In genomic region chr1:176212922-176213644, GRCm38 (mm10) we compare ENCODE assay signal across 9 mouse cellular contexts.
DNase-seq lines count a peak whose midpoint lies in the region; ATAC-seq and TF ChIP-seq lines count a peak whose summit lies in the region.
"Had no signal": no experiment of that assay in that cellular context is flagged by ENCODE, and none has a peak within 500 bp of the region (broad histone marks: within the 10 kb centered on the region; RNA-seq: fewer than 3 reads in every experiment).

No protein-coding gene starts in this region.

- peak; percentile 55 for DNase-seq in cerebellum, adult 9-10 months
- DNase-seq in cerebellum, postnatal 4 days (ENCODE audit: low spot score in 2 of 2) = no peak
- DNase-seq in kidney, postnatal 0 days (ENCODE audit: low spot score) = no peak
- no peak for DNase-seq in kidney, postnatal 4 days
- DNase-seq in midbrain, postnatal 0 days (ENCODE audit: low spot score) = no peak
- no peak for DNase-seq in layer of hippocampus, postnatal 14 days (ENCODE audit: low spot score in 2 of 2)
- DNase-seq in urinary bladder, postnatal 14 days (ENCODE audit: low spot score) = no peak
- DNase-seq: kidney, adult 8-10 months had no signal

- 52% methylated on average over 9 of the region's 9 CpGs for WGBS in kidney, postnatal 0 days
- 57% methylated on average over 9 of the region's 9 CpGs for WGBS in hindbrain, embryonic 13.5 days
- 60% methylated on average over 9 of the region's 9 CpGs for WGBS in midbrain, postnatal 0 days

- no peak for ATAC-seq in kidney, postnatal 0 days (replicated peaks; ENCODE audit: low FRiP score, low read depth)
- ATAC-seq in hindbrain, embryonic 13.5 days (ENCODE audit: low FRiP score) = peak; percentile 69
- 0 out of 2 replicates have a peak, but pooled peaks have one; percentile 15 for ATAC-seq in midbrain, postnatal 0 days (ENCODE audit: low FRiP score)

- TF ChIP-seq CTCF in kidney, postnatal 0 days (IDR thresholded peaks at IDR 0.05; ENCODE audit: low read depth) = no peak
- no peak for TF ChIP-seq CTCF in midbrain, postnatal 0 days (IDR thresholded peaks at IDR 0.05)

- H3K27ac ChIP-seq in kidney, postnatal 0 days = no peak overlapping the region
- H3K27ac ChIP-seq in hindbrain, embryonic 13.5 days = peak overlapping the region; percentile 55
- no peak overlapping the region for H3K27ac ChIP-seq in midbrain, postnatal 0 days (ENCODE audit: low read depth, low read length)

- H3K9ac ChIP-seq in kidney, postnatal 0 days (ENCODE audit: low read depth, low read length) = peak overlapping the region; percentile 42; the same call in 1 of the 2 replicates
- H3K9ac ChIP-seq in hindbrain, embryonic 13.5 days = peak overlapping the region; percentile 67
- no peak overlapping the region for H3K9ac ChIP-seq in midbrain, postnatal 0 days (replicated peaks; ENCODE audit: low read length, poor library complexity, severe bottlenecking)

- H3K36me3 ChIP-seq in kidney, postnatal 0 days (ENCODE audit: insufficient read depth, low read length) = no peaks in the 10 kb centered on the region
- no peaks in the 10 kb centered on the region for H3K36me3 ChIP-seq in hindbrain, embryonic 13.5 days
- no peaks in the 10 kb centered on the region for H3K36me3 ChIP-seq in midbrain, postnatal 0 days (ENCODE audit: insufficient read depth, low read length)

- peak overlapping the region; percentile 19 for H3K4me3 ChIP-seq in kidney, postnatal 0 days (replicated peaks; ENCODE audit: low read depth, low read length)
- H3K4me3 ChIP-seq in hindbrain, embryonic 13.5 days = peak overlapping the region; percentile 22
- H3K4me3 ChIP-seq in midbrain, postnatal 0 days (ENCODE audit: low read depth, low read length) = peak overlapping the region; percentile 24

- no peaks in the 10 kb centered on the region; the same call in 1 of the 2 replicates for H3K4me1 ChIP-seq in kidney, postnatal 0 days (replicated peaks; ENCODE audit: insufficient read depth, low read length)
- H3K4me1 ChIP-seq in hindbrain, embryonic 13.5 days (replicated peaks) = peaks cover 17% of the 10 kb centered on the region
- no peaks in the 10 kb centered on the region; the same call in 1 of the 2 replicates for H3K4me1 ChIP-seq in midbrain, postnatal 0 days (ENCODE audit: insufficient read depth, low read length)

- peak overlapping the region; percentile 43 for H3K4me2 ChIP-seq in kidney, postnatal 0 days (ENCODE audit: low read length)
- H3K4me2 ChIP-seq in hindbrain, embryonic 13.5 days = peak overlapping the region; percentile 49
- peak overlapping the region; percentile 53 for H3K4me2 ChIP-seq in midbrain, postnatal 0 days (ENCODE audit: low read depth, low read length, poor library complexity, severe bottlenecking)

- H3K9me3 ChIP-seq in kidney, postnatal 0 days (replicated peaks; ENCODE audit: low read length) = no peaks in the 10 kb centered on the region
- no peaks in the 10 kb centered on the region for H3K9me3 ChIP-seq in hindbrain, embryonic 13.5 days
- H3K9me3 ChIP-seq in midbrain, postnatal 0 days (ENCODE audit: low read length) = no peaks in the 10 kb centered on the region

- no peaks in the 10 kb centered on the region for H3K27me3 ChIP-seq in kidney, postnatal 0 days (ENCODE audit: insufficient read depth, low read length)
- no peaks in the 10 kb centered on the region for H3K27me3 ChIP-seq in hindbrain, embryonic 13.5 days
- H3K27me3 ChIP-seq in midbrain, postnatal 0 days (ENCODE audit: insufficient read depth, low read length) = no peaks in the 10 kb centered on the region
